Mouse (Mus musculus): ENCODE results near the gene C2cd6. TPM values are rescaled to one million over a fixed set of nuclear protein-coding genes. Genes with fewer than 3 reads are reported as not detected.

The C2cd6 gene
- polyA plus RNA-seq, 1 experiment from 2014 or later: not detected

DNA sequence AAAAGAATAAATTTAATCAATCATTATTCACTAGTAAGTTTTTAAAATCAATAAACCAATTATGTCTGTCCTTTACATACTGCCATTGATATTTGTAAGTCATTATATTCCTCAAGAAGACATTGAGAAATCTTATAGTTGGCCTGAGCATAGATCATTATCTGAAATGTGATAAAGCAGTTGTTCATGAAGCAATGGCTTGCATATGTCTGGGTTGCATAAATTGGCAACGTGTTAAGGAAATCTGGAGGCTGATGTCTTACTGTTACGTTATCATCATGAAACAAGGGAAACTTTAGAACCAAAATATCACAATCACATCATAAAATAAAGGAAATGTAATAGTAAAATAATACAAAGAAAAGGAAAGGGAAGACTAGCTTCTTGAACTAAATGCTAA lies 43.4 kb downstream of the C2cd6 start:
- Histone ChIP-seq H3K4me3 (no peak overlapping the region), H3K9me3 (no peaks in the 10 kb centered on the region), H3K4me1 (no peaks in the 10 kb centered on the region), H3K27me3 (replicated peaks; ENCODE audit: low read depth, poor library complexity, severe bottlenecking) (no peaks in the 10 kb centered on the region), H3K36me3 (replicated peaks) (no peaks in the 10 kb centered on the region), H3K27ac (replicated peaks) (no peak overlapping the region)
- no peak for DNase-seq (ENCODE audit: low spot score)
- WGBS: 76% methylated on average over 2 of the region's 2 CpGs

GRCm38 (mm10) chr1:59037723-59038122 lies 57.0 kb downstream of the C2cd6 start:
- no peaks in the 10 kb centered on the region for H3K36me3 ChIP-seq (replicated peaks)
- 75% methylated on average over 5 of the region's 5 CpGs for WGBS
- no peak overlapping the region for H3K27ac ChIP-seq (replicated peaks)
- H3K4me3 ChIP-seq: no peak overlapping the region
- no peaks in the 10 kb centered on the region for H3K27me3 ChIP-seq (replicated peaks; ENCODE audit: low read depth, poor library complexity, severe bottlenecking)
- no peaks in the 10 kb centered on the region for H3K9me3 ChIP-seq
- H3K4me1 ChIP-seq: no peaks in the 10 kb centered on the region
- DNase-seq (ENCODE audit: low spot score): no peak

GRCm38 (mm10) chr1:59021556-59021955 lies 73.1 kb downstream of the C2cd6 start:
- DNase-seq (ENCODE audit: low spot score): no peak
- H3K27me3 ChIP-seq (replicated peaks; ENCODE audit: low read depth, poor library complexity, severe bottlenecking): no peaks in the 10 kb centered on the region
- no peaks in the 10 kb centered on the region for H3K4me1 ChIP-seq
- H3K4me3 ChIP-seq: no peak overlapping the region
- no peak overlapping the region for H3K27ac ChIP-seq (replicated peaks)
- WGBS: 82% methylated on average over 3 of the region's 3 CpGs
- H3K36me3 ChIP-seq (replicated peaks): no peaks in the 10 kb centered on the region
- H3K9me3 ChIP-seq: no peaks in the 10 kb centered on the region

DNA sequence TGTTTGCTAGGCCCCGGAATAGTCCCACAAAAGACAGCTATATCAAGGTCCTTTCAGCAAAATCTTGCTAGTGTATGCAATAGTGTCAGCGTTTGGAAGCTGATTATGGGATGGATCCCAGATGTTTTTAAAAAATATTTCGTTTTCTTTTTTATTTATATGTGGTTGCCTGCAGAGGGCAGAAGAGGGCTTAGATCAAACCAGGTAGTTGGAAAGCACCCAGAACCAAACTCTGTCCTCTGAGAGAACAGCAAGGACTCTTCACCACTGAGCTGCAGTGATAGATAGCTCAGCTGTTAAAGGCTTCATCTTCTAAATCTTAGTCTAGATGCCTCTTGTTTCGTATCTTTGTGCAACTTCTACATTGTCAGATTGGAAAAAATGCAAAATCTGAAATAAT lies 85.5 kb downstream of the C2cd6 start:
- WGBS: 46% methylated on average over 4 of the region's 4 CpGs
- Histone ChIP-seq H3K36me3 (replicated peaks) (no peaks in the 10 kb centered on the region), H3K4me1 (no peaks in the 10 kb centered on the region), H3K4me3 (no peak overlapping the region), H3K9me3 (no peaks in the 10 kb centered on the region), H3K27me3 (replicated peaks; ENCODE audit: low read depth, poor library complexity, severe bottlenecking) (no peaks in the 10 kb centered on the region), H3K27ac (replicated peaks) (no peak overlapping the region)
- no peak for DNase-seq (ENCODE audit: low spot score)

Other genes with a start within 250 kb of the C2cd6 start
- 9.5 and 9.9 TPM in 2 replicates for gene Trak2, start 121.5 kb downstream of the C2cd6 start, polyA plus RNA-seq (2016; fragmentation: Nextera tagmentation; extraction: Ambion mirVana)
- gene Stradb, start 121.4 kb downstream of the C2cd6 start, polyA plus RNA-seq (2016; fragmentation: Nextera tagmentation; extraction: Ambion mirVana): 27.2 and 27.7 TPM in 2 replicates
- 33.1 and 36.3 TPM in 2 replicates for gene Tmem237, start 25.5 kb upstream of the C2cd6 start, polyA plus RNA-seq (2016; fragmentation: Nextera tagmentation; extraction: Ambion mirVana)
- gene Mpp4, start 68.5 kb upstream of the C2cd6 start, polyA plus RNA-seq (2016; fragmentation: Nextera tagmentation; extraction: Ambion mirVana): 0.18 and 0.41 TPM in 2 replicates
- 15.8 and 16.5 TPM in 2 replicates for gene Als2, start 142.3 kb upstream of the C2cd6 start, polyA plus RNA-seq (2016; fragmentation: Nextera tagmentation; extraction: Ambion mirVana)
- 0.61 and 0.92 TPM in 2 replicates for gene Cdk15, start 162.0 kb upstream of the C2cd6 start, polyA plus RNA-seq (2016; fragmentation: Nextera tagmentation; extraction: Ambion mirVana)

All from embryonic facial prominence, embryonic 10.5 days (tissue).